Comparison of ENCODE assay signal across 21 mouse cellular contexts in the genomic region with DNA sequence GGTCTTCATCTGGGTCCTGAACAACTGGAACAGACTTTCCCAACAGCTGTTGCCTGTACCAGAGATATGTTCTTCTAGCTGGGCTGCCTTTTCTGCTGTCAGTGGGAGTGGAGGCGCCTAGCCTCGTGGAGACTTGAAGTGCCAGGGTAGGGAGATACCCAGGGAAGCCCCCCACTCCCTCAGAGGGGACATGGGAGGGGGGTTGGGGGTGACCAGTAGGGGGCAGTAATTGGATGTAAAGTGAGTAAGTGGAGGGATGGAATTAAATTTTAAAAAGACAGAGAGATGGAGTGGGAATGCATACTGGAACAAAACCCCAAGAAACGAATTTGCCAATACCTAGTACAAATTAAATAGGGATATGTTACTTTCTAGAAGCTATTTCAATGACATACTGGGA. TPM values are rescaled to one million over a fixed set of nuclear protein-coding genes. Genes with fewer than 3 reads are reported as not detected.
DNase-seq lines count a peak whose midpoint lies in the region; ATAC-seq and TF ChIP-seq lines count a peak whose summit lies in the region.
"Had no signal": no experiment of that assay in that cellular context is flagged by ENCODE, and none has a peak within 500 bp of the region (broad histone marks: within the 10 kb centered on the region; RNA-seq: fewer than 3 reads in every experiment).

No protein-coding gene starts in this region.

- no peaks in the 10 kb centered on the region for H3K4me1 ChIP-seq in lung, postnatal 0 days (ENCODE audit: insufficient read depth, low read depth, low read length)
- H3K4me1 ChIP-seq: forebrain, embryonic 10.5 days; kidney, embryonic 15.5 days; limb, embryonic 13.5 days; midbrain, embryonic 12.5 days had no signal

- H3K27ac ChIP-seq in gastrocnemius, adult 2 months, result no peak overlapping the region
- H3K27ac ChIP-seq in lung, postnatal 0 days (ENCODE audit: low read length), result no peak overlapping the region
- H3K27ac ChIP-seq: forebrain, embryonic 10.5 days; kidney, embryonic 15.5 days; limb, embryonic 13.5 days; midbrain, embryonic 12.5 days had no signal

- H3K9ac ChIP-seq in lung, postnatal 0 days (replicated peaks; ENCODE audit: low read depth), result no peak overlapping the region
- H3K9ac ChIP-seq: kidney, embryonic 15.5 days; limb, embryonic 13.5 days; midbrain, embryonic 12.5 days had no signal

- peak; percentile 34 for TF ChIP-seq CTCF in gastrocnemius, adult 2 months (IDR thresholded peaks at IDR 0.05)
- TF ChIP-seq CTCF in lung, postnatal 0 days (IDR thresholded peaks at IDR 0.05), result peak; percentile 18; the same call in 1 of the 2 replicates

- no peak for ATAC-seq in lung, postnatal 0 days
- no peak for ATAC-seq in megakaryocyte-erythroid progenitor cell, adult 5-6 weeks (replicated peaks; ENCODE audit: low FRiP score, low TSS enrichment, poor library complexity, severe bottlenecking)

- no peak for DNase-seq in gastrocnemius, adult 2 months
- no peak for DNase-seq in gastrocnemius, postnatal 14 days
- DNase-seq in lung, postnatal 0 days (ENCODE audit: low spot score), result no peak
- no peak for DNase-seq in lung, postnatal 36 days
- peak; percentile 6 for DNase-seq in embryo, embryonic 11 days
- DNase-seq in thymus, postnatal 14 days, result peak; percentile 59
- DNase-seq in yolk sac, embryonic 10.5 days (ENCODE audit: low spot score), result no peak
- DNase-seq: cerebellum, adult 18-20 months had no signal

- no peaks in the 10 kb centered on the region for H3K36me3 ChIP-seq in lung, postnatal 0 days (ENCODE audit: insufficient read depth, low read length)
- H3K36me3 ChIP-seq: forebrain, embryonic 10.5 days; kidney, embryonic 15.5 days; limb, embryonic 13.5 days; midbrain, embryonic 12.5 days had no signal

- no peak overlapping the region for H3K4me2 ChIP-seq in lung, postnatal 0 days (replicated peaks; ENCODE audit: low read depth, low read length)
- H3K4me2 ChIP-seq: heart, embryonic 11.5 days; kidney, embryonic 15.5 days; limb, embryonic 13.5 days; midbrain, embryonic 12.5 days had no signal

- H3K9me3 ChIP-seq in lung, postnatal 0 days (ENCODE audit: low read length), result no peaks in the 10 kb centered on the region
- H3K9me3 ChIP-seq: forebrain, embryonic 10.5 days; kidney, embryonic 15.5 days; limb, embryonic 13.5 days; midbrain, embryonic 12.5 days had no signal

- H3K4me3 ChIP-seq in gastrocnemius, adult 2 months, result no peak overlapping the region
- no peak overlapping the region for H3K4me3 ChIP-seq in lung, postnatal 0 days (ENCODE audit: low read depth, low read length)
- H3K4me3 ChIP-seq: forebrain, embryonic 10.5 days; kidney, embryonic 15.5 days; limb, embryonic 13.5 days; midbrain, embryonic 12.5 days had no signal

- no peaks in the 10 kb centered on the region for H3K27me3 ChIP-seq in lung, postnatal 0 days (replicated peaks; ENCODE audit: insufficient read depth, low read length)

- WGBS in lung, postnatal 0 days, result 48% methylated on average over 3 of the region's 3 CpGs

- intact Hi-C loops in gastrocnemius, adult 2 months (cut with DNase I), result no loop called here
- intact Hi-C loops in gastrocnemius, postnatal 14 days (cut with DNase I; ENCODE audit: low total_unique reads), result loop anchor here (10.0 kb wide), 1 partner anchor 181 kb away; no protein-coding TSS in a partner anchor

- TF ChIP-seq EP300 in lung, postnatal 0 days (IDR thresholded peaks at IDR 0.05), result no peak

RNA-seq across cellular contexts. Expression of a gene that starts 28.1 kb away (rescaled TPM):
- 1 to 10 TPM in 1 of 2 experiments, under 1 TPM in 1; 0.64 to 1.2 TPM for total RNA-seq in gastrocnemius, adult 2 months (2021)
- total RNA-seq in gastrocnemius, postnatal 14 days (2021), result under 1 TPM; 0.38 to 0.74 TPM
- polyA plus RNA-seq in lung, postnatal 0 days (2015; fragmentation: Nextera tagmentation; extraction: Ambion mirVana), result 0.48 and 0.54 TPM in 2 replicates
- 1.1 TPM in 1 of 2 replicates, not detected in the other for total RNA-seq in megakaryocyte-erythroid progenitor cell, adult 5-6 weeks (2014; fragmentation: Nextera tagmentation)
- total RNA-seq in megakaryocyte-erythroid progenitor cell, adult 5-6 weeks (2017), result not detected in 2 replicates
- total RNA-seq: hematopoietic stem cell, adult 5-6 weeks had no signal
- polyA plus RNA-seq: embryonic facial prominence, embryonic 11.5 days; neural tube, embryonic 11.5 days had no signal

RNA-seq across cellular contexts. Expression of a gene that starts 53.5 kb away (rescaled TPM):
- not detected for total RNA-seq in gastrocnemius, adult 2 months (2021)
- total RNA-seq in gastrocnemius, postnatal 14 days (2021), result not detected
- polyA plus RNA-seq in lung, postnatal 0 days (2015; fragmentation: Nextera tagmentation; extraction: Ambion mirVana), result not detected in 2 replicates
- total RNA-seq in megakaryocyte-erythroid progenitor cell, adult 5-6 weeks (2014; fragmentation: Nextera tagmentation), result not detected in 2 replicates
- total RNA-seq in megakaryocyte-erythroid progenitor cell, adult 5-6 weeks (2017), result not detected in 2 replicates
- total RNA-seq: gastrocnemius, adult 18-20 months; hematopoietic stem cell, adult 5-6 weeks; layer of hippocampus, postnatal 25 days had no signal
- polyA plus RNA-seq: C2C12; embryonic facial prominence, embryonic 11.5 days; forebrain, embryonic 10.5 days; kidney, embryonic 15.5 days; limb, embryonic 13.5 days; lung, embryonic 16.5 days; midbrain, embryonic 12.5 days; neural tube, embryonic 11.5 days had no signal

Comparison
In these comparisons a context has a peak if more than half of its experiments do, and no peak if none do; other contexts are left out.
1. DNase-seq: peak in embryo, embryonic 11 days (single experiment) and thymus, postnatal 14 days (single experiment); none in gastrocnemius, adult 2 months (single experiment), gastrocnemius, postnatal 14 days (single experiment), lung, postnatal 0 days (single experiment), lung, postnatal 36 days (single experiment) and yolk sac, embryonic 10.5 days (single experiment).